Mouse (Mus musculus) ES-E14 (cell line): ENCODE measurements around the gene Txndc9.

Experiments used
- CHD2 ChIP-seq: IDR thresholded peaks from 2 replicates; pipeline ENCODE4 v1.6.1; 2014; ENCODE audit warnings: mild to moderate bottlenecking, low read depth, low read length, inconsistent platforms
- HCFC1 ChIP-seq: IDR thresholded peaks from 2 replicates; pipeline ENCODE4 v1.6.1; 2012; ENCODE audit warnings: low read length, inconsistent platforms, borderline replicate concordance; ENCODE audit not compliant: insufficient read depth
- MAFK ChIP-seq: IDR thresholded peaks from 2 replicates; pipeline ENCODE4 v1.6.1; 2014; ENCODE audit warnings: mild to moderate bottlenecking, low read depth, low read length, inconsistent platforms; ENCODE audit not compliant: insufficient read depth
- ZC3H11A ChIP-seq: IDR thresholded peaks from 2 replicates; pipeline ENCODE4 v1.6.1; 2012; ENCODE audit warnings: low read depth, mild to moderate bottlenecking, inconsistent platforms, low read length, borderline replicate concordance

DNA sequence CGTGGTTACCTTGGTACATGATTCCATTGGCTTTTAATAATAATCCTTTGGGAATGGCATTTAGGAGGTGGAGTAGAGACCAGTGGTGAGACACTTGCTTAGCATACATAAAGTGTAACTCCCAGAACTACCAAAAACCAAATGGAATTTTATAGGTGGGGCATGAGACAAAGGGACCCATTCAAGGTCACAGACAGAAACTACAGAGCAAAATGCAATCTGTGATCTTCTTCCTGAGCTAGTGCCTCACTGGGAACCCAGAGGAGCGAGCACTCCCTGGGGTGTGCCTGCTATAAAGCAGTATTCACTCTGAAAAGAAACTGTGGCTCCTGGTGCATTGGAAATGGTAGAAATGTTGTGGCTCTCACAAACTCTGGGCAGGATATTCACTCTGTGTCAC is 48.8 kb downstream of the Txndc9 start:
- TF ChIP-seq MAFK (no peak), HCFC1 (no peak), ZC3H11A (no peak), CHD2 (no peak)
